ENCODE assay signal across 17 mouse cellular contexts in the genomic region with DNA sequence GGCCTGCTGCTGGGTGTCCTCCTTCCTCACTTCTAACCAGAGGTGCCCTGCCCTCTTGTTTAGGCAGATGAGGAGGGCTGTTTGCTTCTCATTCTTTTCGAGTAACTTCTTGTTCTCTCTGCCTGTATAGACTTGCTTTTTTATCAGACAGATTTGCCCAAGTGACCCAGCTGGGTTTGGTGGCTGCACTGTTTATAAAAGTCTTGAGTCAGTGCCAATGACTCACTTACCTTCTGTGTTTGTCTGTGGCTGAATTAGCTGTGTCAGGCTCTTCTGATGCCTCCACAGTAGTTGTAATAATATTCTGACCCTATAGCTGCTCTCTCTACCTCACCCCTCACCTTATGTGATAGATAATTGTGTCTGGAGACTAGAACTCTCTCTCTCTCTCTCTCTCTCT.
DNase-seq lines count a peak whose midpoint lies in the region; ATAC-seq and TF ChIP-seq lines count a peak whose summit lies in the region.
"Had no signal": no experiment of that assay in that cellular context is flagged by ENCODE, and none has a peak within 500 bp of the region (broad histone marks: within the 10 kb centered on the region; RNA-seq: fewer than 3 reads in every experiment).

No protein-coding gene starts in this region.

- TF ChIP-seq CTCF in lung, embryonic 14.5 days (IDR thresholded peaks at IDR 0.05; ENCODE audit: low read depth) = no peak

- no peak overlapping the region for H3K4me3 ChIP-seq in lung, embryonic 14.5 days (ENCODE audit: low read depth, low read length)
- no peak overlapping the region for H3K4me3 ChIP-seq in heart, embryonic 14.5 days (ENCODE audit: control insufficient read depth in 1 of 2, insufficient read depth in 1 of 2, low read depth in 1 of 2, low read length in 2 of 2)
- no peak overlapping the region for H3K4me3 ChIP-seq in stomach, embryonic 15.5 days (replicated peaks)
- H3K4me3 ChIP-seq in midbrain, embryonic 14.5 days (replicated peaks; ENCODE audit: low read depth, low read length) = no peak overlapping the region
- H3K4me3 ChIP-seq: megakaryocyte, embryonic 14.5 days had no signal

- no peaks in the 10 kb centered on the region for H3K27me3 ChIP-seq in lung, embryonic 14.5 days (ENCODE audit: insufficient read depth, low read length)
- no peaks in the 10 kb centered on the region for H3K27me3 ChIP-seq in heart, embryonic 14.5 days (ENCODE audit: control insufficient read depth, insufficient read depth, low read length)
- no peaks in the 10 kb centered on the region for H3K27me3 ChIP-seq in stomach, embryonic 15.5 days (replicated peaks)
- H3K27me3 ChIP-seq in midbrain, embryonic 14.5 days (ENCODE audit: control insufficient read depth, insufficient read depth, low read length) = no peaks in the 10 kb centered on the region
- H3K27me3 ChIP-seq: megakaryocyte, embryonic 14.5 days had no signal

- H3K4me1 ChIP-seq in lung, embryonic 14.5 days (ENCODE audit: insufficient read depth) = no peaks in the 10 kb centered on the region
- H3K4me1 ChIP-seq in heart, embryonic 14.5 days (ENCODE audit: control insufficient read depth in 2 of 2, insufficient read depth in 2 of 2, low read length in 2 of 2) = peaks cover 11 to 24% of the 10 kb centered on the region in 2 experiments
- no peaks in the 10 kb centered on the region for H3K4me1 ChIP-seq in stomach, embryonic 15.5 days
- H3K4me1 ChIP-seq in midbrain, embryonic 14.5 days (ENCODE audit: control insufficient read depth, insufficient read depth, low read length) = no peaks in the 10 kb centered on the region

- H3K27ac ChIP-seq in lung, embryonic 14.5 days (ENCODE audit: low read depth) = no peak overlapping the region
- H3K27ac ChIP-seq in heart, embryonic 14.5 days (replicated peaks in 1 of 2; ENCODE audit: control insufficient read depth in 1 of 2, insufficient read depth in 1 of 2, low read depth in 2 of 2, low read length in 2 of 2) = peak overlapping the region; percentile 60 to 94
- H3K27ac ChIP-seq in stomach, embryonic 15.5 days = no peak overlapping the region
- no peak overlapping the region for H3K27ac ChIP-seq in midbrain, embryonic 14.5 days (replicated peaks; ENCODE audit: low read depth, low read length)

- H3K36me3 ChIP-seq in lung, embryonic 14.5 days (ENCODE audit: insufficient read depth) = no peaks in the 10 kb centered on the region
- H3K36me3 ChIP-seq in heart, embryonic 14.5 days (ENCODE audit: control insufficient read depth, insufficient read depth, low read length) = no peaks in the 10 kb centered on the region
- H3K36me3 ChIP-seq in stomach, embryonic 15.5 days = no peaks in the 10 kb centered on the region
- H3K36me3 ChIP-seq in midbrain, embryonic 14.5 days (ENCODE audit: control insufficient read depth, insufficient read depth, low read length) = no peaks in the 10 kb centered on the region

- no peak overlapping the region for H3K9ac ChIP-seq in lung, embryonic 14.5 days
- no peak overlapping the region for H3K9ac ChIP-seq in heart, embryonic 14.5 days (ENCODE audit: low read length)
- H3K9ac ChIP-seq in stomach, embryonic 15.5 days = no peak overlapping the region
- no peak overlapping the region for H3K9ac ChIP-seq in midbrain, embryonic 14.5 days (replicated peaks; ENCODE audit: low read length)
- H3K9ac ChIP-seq: forebrain, postnatal 0 days had no signal

- WGBS in lung, embryonic 14.5 days = 50% methylated on average over 1 of the region's 1 CpGs
- 16% methylated on average over 1 of the region's 1 CpGs for WGBS in heart, embryonic 14.5 days
- 50% methylated on average over 1 of the region's 1 CpGs for WGBS in stomach, embryonic 15.5 days
- WGBS in midbrain, embryonic 14.5 days = 56% methylated on average over 1 of the region's 1 CpGs

- no peaks in the 10 kb centered on the region for H3K9me3 ChIP-seq in lung, embryonic 14.5 days (ENCODE audit: low read depth, low read length)
- H3K9me3 ChIP-seq in heart, embryonic 14.5 days (ENCODE audit: control insufficient read depth, low read length) = no peaks in the 10 kb centered on the region
- no peaks in the 10 kb centered on the region for H3K9me3 ChIP-seq in stomach, embryonic 15.5 days
- H3K9me3 ChIP-seq in midbrain, embryonic 14.5 days (ENCODE audit: control insufficient read depth, low read length) = no peaks in the 10 kb centered on the region

- H3K4me2 ChIP-seq in lung, embryonic 14.5 days = no peak overlapping the region
- H3K4me2 ChIP-seq in heart, embryonic 14.5 days (ENCODE audit: low read length) = no peak overlapping the region
- no peak overlapping the region for H3K4me2 ChIP-seq in stomach, embryonic 15.5 days
- H3K4me2 ChIP-seq in midbrain, embryonic 14.5 days (ENCODE audit: low read length) = no peak overlapping the region

- peak; percentile 4 for DNase-seq in lung, embryonic 14.5 days
- DNase-seq in lung, postnatal 4 days = no peak
- DNase-seq in MN1 (ENCODE audit: low spot score) = peak; percentile 32
- DNase-seq in midbrain, embryonic 14.5 days = no peak
- DNase-seq in testis, postnatal 10 days (ENCODE audit: low spot score) = no peak
- DNase-seq: adrenal gland, postnatal 36 days; cerebellum, postnatal 10 days; forebrain, postnatal 0 days; kidney, adult 11 months; kidney, postnatal 14 days; liver; lung, adult 2 months had no signal

- ATAC-seq in lung, embryonic 14.5 days (ENCODE audit: insufficient read depth) = no peak
- ATAC-seq in heart, embryonic 14.5 days (ENCODE audit: insufficient number of reproducible peaks, insufficient read depth, low FRiP score, low read depth) = no peak
- peak; percentile 27; the same call in 1 of the 2 replicates for ATAC-seq in stomach, embryonic 15.5 days (ENCODE audit: insufficient read depth, low FRiP score, low read depth)
- ATAC-seq in midbrain, embryonic 14.5 days (ENCODE audit: low FRiP score, low TSS enrichment) = no peak
- ATAC-seq: activated CD4-positive, CD25-positive, alpha-beta regulatory T cell, adult 4 months; forebrain, postnatal 0 days; hindbrain, embryonic 16.5 days had no signal

Comparison
In these comparisons a context has a peak if more than half of its experiments do, and no peak if none do; other contexts are left out.
1. DNase-seq: peak in lung, embryonic 14.5 days (single experiment) and MN1 (single experiment); none in lung, postnatal 4 days (0 of 2), midbrain, embryonic 14.5 days (single experiment) and testis, postnatal 10 days (single experiment).
2. H3K27ac ChIP-seq: peak in heart, embryonic 14.5 days (2 of 2); none in lung, embryonic 14.5 days (single experiment), stomach, embryonic 15.5 days (single experiment) and midbrain, embryonic 14.5 days (single experiment).